Mouse (Mus musculus) liver, adult (tissue): Measurements from ENCODE around the gene Bcas2.

Source experiments
- GATA4 ChIP-seq: IDR thresholded peaks from 2 replicates; pipeline ENCODE4 v1.6.1; 2014; ENCODE audit warnings: mild to moderate bottlenecking, low read length; ENCODE audit not compliant: insufficient replicate concordance

Bcas2 gene

DNA sequence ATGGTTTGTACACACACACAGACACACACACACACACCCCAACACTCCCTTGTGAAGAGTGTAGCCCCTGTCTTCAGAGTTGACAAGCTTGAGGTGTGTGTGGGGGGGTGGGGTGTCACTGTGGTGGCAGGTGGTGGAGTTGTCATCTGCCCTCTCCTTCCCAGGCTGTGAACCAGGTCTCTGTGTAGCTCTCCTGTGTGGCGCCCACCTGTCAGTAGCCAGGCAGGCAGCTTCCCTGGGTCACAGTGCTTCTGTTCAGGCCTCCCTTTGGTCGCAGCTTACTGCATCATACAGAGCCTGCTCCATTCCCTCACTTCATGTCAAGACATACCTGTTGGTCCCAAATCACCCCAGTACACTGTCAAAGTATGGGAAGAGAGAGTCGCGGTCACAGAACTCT lies 25.7 kb upstream of the Bcas2 start:
- no peak for TF ChIP-seq GATA4

DNA sequence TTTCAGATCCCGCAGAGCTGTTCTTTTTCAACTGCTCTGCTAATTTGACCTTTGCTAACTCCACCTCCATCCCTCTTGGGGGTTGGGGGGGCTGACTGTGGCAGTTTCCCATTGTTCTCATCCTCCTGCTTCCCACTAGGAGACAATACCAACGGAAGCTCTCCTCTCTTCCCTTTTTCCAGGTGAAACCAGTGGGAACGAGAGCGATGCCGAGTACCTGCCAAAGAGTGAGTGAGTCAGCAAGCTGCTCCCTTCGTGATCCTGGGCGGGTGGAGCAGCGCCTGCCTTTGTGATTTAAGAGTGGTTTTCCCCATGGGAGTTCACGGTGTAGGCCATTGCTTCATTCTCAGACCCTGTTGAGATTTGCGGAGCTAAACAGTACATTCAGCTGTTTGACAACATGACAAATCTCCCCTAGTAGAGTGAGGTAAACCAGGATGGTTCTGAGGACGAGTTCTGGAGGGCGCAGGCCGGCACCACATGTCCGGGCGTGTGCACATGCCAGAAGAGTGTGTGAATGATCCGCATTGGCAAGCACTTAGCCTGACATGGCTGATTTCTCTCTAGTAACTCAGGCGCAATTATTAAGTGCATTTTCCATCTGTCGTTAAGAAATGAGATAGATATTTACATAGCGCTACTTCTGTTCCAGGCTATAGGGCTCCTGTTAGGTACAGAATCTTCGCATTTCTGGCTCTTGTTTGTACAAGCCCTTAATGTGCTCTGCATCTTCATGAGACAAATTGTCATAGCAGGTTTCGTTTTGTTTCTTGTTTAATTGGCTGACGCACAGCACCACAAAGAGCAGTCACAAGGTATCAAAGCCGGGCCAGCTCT lies 24.9 kb upstream of the Bcas2 start:
- no peak for TF ChIP-seq GATA4

DNA sequence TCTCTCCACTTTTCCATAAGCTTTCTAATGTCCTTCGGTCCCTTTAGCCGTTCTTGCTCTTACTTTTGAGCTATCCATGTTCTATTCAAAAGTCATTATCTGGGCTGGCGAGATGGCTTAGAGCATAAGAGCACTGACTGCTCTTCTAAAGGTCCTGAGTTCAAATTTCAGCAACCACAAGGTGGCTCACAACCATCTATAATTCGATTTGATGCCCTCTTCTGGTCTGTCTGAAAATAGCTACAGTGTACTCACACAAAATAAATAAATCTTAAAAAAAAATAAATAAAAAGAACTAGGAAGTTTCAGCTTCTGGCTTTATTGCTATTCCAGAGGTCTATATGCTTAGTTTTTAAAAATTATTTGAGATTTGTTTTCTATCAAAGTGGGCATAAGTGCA lies 23.7 kb upstream of the Bcas2 start:
- no peak for TF ChIP-seq GATA4

DNA sequence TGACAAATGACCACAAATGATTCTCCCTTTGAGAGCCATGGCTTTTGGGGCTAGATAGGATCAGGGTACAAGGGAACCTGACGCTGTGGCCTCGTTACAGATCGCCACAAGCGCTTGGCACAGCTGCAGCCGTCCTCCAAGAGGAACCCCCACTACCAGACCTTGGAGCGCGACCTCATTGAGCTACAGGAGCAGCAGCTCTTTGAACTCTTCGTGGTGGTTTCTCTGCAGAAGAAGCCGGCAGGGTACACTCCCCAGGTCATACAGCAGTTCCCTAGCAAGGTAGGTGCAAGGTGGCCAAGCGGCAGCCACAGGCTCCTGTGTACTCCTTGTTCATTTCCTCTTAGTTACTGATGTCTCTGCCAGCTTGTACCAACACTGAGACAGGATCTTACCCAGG lies 22.5 kb upstream of the Bcas2 start:
- TF ChIP-seq GATA4: no peak

DNA sequence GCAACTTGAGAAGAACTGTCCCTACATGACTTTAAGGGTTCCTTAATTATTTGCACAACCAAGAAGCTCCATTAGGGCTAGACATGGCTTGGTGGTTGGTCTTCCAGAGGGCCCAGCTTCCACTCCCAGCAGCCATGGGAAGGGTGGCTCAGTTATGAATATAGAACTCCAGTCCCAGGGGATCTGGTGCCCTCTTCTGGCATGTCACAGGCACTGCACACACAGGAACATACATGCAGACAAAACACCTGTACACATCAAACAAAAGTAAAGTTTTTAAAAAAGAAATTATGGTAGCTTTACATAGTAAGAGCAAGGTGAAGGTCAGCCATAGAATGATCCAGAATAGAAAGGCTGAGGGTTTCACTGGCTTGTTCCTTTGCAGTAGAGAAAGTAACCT lies 17.7 kb upstream of the Bcas2 start:
- TF ChIP-seq GATA4: no peak

DNA sequence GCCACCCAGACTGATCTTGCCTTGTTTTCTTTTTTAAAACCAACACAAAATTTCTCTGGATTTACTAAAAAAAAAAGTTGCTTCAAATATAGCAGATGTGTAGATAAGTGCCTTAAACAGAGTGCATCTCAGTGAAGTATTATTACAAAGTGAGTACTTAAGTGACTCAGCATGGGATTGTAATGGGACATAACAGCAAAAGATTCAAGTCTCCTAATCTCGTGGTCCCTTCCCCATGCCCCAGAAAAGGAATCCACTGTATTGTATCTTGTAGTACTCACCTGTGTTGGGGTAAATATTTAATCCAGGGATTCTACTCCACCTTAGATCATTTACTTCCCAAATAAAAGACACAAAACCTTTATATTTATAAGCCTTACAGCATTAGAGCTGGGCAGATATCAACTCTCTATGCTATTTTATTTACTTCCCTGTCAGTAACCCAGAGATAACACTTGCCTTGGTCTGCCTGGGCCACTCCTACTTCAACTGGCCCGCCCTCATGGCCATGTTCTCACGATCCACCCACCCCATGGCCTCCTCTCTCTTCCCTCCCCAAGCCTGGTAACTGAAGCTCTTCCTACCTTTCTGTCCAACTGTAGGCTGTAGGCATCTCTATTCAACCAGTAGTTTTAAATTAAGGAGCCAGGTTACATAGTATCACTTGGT lies 12.1 kb upstream of the Bcas2 start:
- TF ChIP-seq GATA4: no peak

DNA sequence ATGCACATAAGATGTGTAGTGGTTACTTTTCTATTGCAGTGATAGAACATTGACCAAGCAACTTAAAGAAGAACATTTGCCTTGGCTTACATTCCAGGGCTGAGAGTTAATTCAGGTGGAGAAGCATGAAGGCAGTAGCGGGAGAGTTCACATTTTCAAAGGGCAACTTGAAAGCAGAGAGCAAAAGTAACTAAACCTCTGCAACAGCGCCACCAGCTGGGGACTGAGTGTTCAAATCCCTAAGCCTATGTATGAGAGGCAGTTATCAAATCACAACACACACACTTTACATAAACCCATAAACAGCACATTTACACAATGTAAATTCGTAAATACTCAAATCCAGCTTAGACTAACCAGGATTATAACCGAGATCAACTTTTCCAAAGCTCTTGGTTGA lies 1.7 kb upstream of the Bcas2 start:
- TF ChIP-seq GATA4: no peak

DNA sequence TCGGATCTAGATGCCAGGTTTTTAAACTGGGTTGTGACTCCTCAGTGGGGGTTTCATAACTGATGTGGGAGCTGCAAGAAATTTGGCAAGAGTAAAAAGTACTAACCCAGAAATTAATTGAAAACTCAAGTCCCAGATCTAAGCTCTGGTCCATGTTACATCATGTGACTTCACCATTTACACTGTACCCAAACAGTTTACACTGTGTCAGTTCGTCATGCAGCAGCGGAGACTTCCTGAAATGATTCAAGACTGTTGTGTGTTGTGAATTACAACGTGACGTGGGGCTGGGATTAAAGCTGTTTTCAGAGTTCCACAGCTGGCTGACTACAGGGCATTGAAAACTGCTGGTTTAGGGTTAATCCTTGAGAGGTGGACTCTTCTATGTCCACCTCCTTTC lies 1.2 kb downstream of the Bcas2 start:
- TF ChIP-seq GATA4: no peak

DNA sequence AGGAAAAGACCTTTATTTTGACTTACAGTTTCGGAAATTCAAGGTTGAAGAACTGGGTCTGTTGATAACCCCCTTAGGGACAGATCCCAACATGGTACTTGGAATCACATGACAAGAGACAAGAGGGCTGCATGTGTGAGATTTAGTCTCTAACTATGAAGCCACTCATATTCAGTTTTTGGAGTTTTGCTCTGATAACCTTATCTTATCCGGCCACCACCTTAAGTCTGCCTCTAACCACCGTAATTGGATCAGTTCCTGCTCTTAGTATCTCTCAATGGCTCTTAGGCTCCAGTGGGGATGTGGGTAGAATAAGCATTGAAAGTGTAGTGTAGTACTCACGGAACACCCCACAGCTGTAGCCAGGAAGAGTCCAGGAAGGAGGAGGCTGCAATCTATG lies 5.3 kb downstream of the Bcas2 start:
- no peak for TF ChIP-seq GATA4

DNA sequence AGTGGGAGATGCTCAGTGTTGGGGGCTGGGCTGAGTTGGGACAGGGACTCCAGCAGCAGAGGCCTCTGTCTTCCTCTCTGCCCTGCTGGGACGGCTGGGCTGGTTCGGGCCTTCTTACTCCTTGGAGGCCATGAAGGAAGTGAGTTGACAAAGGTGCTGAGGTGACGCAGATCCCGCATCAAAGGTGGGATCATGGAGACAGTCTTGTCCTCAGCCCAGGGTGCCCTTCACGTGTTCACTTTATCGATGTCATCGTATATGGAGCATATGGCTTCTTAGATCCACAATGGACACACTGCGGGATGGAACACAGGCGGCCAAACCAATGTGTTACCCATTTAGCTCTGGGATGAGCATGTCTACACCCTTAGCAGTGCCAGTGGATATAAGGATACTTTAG lies 8.1 kb downstream of the Bcas2 start:
- no peak for TF ChIP-seq GATA4

DNA sequence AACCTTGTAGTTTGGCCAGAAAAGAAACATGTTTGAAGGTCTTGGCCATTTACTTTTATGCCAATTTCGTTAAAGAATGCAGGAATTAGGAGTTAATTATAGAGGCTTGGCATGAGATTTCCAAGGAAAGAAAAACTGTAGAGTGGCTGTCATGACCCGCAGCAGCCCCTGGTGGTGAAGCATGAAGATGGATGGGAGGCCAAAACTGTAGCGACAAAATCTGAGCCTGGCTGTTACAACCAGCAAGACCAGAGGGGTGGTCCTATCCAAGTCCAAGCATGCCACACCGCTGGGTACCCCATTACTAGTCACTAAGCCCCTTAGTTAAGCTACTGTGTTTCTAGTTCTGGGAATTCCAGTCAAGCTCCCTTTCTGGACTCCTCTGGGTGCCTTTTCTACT lies 9.7 kb downstream of the Bcas2 start:
- TF ChIP-seq GATA4: no peak

DNA sequence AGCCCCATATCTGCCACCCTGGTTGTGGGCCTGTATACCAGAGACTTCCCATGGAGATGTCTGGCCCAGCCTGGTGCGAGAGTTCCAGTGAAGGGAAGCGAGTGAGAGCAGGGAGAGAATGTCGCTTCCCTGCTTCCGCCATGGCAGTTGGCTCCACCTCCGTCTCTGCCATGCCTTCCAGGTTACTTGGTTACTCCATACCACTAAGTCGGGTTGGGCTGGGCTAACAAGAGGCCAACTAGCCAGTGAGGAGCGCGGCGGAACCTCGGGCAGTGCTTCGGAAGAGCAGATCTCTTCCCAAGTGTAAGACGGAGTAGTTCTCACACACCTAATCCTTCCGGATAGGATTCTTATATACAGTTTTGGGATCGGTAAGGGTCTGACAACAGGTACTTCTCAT lies 11.4 kb downstream of the Bcas2 start:
- no peak for TF ChIP-seq GATA4

DNA sequence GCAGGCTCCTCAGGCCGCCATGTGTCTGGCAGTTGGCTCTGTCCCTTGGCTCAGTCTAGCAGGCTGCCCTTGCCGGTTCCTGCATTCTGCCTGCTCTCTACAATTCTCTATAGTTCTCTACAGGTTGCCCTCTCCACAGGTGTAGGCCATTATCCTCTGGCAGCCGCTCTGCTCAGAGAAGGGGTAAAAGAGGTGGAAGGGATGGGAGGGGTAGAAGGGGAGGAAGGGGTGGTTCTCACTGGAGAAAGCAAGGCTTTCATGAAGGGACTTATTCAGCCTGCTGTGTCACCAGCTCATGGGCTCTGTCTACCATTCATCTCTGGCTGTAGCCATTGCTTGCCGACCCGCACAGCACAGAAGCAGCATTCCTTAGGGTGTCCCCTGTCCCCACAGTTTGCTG lies 17.0 kb downstream of the Bcas2 start:
- no peak for TF ChIP-seq GATA4

DNA sequence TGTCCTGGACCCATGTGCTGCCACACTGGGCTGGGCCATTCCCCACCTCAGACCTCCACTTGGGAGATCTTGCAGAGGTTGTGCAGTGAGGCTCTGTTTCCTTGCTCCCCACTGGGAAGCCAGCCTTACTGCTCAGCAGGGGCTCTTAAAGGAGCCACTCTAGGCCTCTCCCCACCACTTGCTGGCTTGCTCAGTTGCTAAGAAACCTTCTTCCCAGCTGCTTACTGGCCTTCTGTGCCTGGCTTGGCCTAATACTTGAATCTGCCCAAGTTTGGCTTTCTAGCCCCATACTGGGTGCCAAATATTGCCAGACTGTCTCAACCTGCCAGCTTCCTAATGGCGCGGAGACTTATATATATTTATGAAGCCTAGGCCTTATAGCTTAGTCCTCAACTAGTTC lies 17.4 kb downstream of the Bcas2 start:
- no peak for TF ChIP-seq GATA4

DNA sequence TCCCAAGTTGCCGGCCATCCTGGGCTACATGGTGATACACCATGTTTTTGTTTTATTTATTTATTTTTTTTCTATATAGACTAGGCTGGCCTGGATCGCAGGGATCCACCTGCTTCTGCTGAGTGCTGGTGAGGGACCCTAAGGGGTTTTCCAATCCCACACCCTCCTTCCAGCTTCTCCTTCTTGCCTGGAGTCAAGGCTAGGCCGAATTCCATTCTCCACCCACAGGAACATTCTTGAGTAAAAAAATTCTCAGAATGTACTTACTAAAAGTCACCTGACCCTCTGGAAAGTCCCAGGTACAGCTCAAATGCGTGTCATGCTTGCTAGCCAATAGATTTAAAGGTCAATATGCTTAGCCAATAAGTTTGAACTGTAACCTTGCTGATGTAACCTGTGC lies 20.7 kb downstream of the Bcas2 start:
- TF ChIP-seq GATA4: no peak

DNA sequence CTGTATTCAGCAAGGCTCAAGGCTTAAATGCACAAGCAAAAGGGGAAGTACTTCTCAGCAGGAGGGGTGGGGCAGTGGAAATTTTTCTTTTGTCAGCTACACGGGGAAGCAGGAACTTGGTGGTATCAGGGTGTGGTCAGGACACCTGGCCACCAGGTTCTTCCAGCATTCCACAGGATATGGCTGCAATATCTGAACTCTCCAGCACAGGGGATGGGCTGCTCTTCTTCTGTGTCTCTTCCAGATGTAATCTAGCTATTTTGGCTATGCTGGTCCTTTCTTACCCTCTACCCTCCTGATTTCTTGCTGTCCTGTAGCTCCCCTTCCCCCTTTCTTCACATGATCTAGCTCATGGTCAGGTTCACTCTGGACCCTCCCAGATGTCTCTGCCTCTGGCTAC lies 21.7 kb downstream of the Bcas2 start:
- TF ChIP-seq GATA4: no peak
